Mouse (Mus musculus) liver, postnatal 0 days (tissue): ENCODE results near the gene Nedd4.

ENCODE experiments used
- CTCF ChIP-seq: sonication (generic); IDR thresholded peaks from 2 replicates; pipeline ENCODE4 v1.5.1; 2016; ENCODE audit warnings: antibody characterized with exemption, low read depth
- EP300 ChIP-seq: IDR thresholded peaks from 2 replicates; pipeline ENCODE4 v1.6.1; 2016; ENCODE audit warnings: antibody characterized with exemption, low read depth, mild to moderate bottlenecking

GRCm38 (mm10) chr9:72683268-72683667 is 21.1 kb downstream of the Nedd4 start:
- no peak for TF ChIP-seq CTCF
- no peak for TF ChIP-seq EP300
